Mouse (Mus musculus) MEL (cell line): ENCODE results near the gene Ifnar2.

Experiments used
- CHD2 ChIP-seq: IDR thresholded peaks from 2 replicates; pipeline ENCODE4 v1.6.1; 2011; ENCODE audit warnings: low read length, improper control_type of control experiment
- CTCF ChIP-seq, 3 experiments: IDR thresholded peaks in 2 of 3; conservative IDR thresholded peaks in 1 of 3; 2 replicates each; pipeline ENCODE4 v1.5.1; 2011 to 2012; ENCODE audit warnings: low read length in 3 of 3, low read depth in 2 of 3, mild to moderate bottlenecking in 2 of 3, improper control_type of control experiment in 1 of 3, inconsistent platforms in 1 of 3, mixed read lengths in 1 of 3, moderate library complexity in 1 of 3; ENCODE audit not compliant: control insufficient read depth in 1 of 3, insufficient read depth in 1 of 3, poor library complexity in 1 of 3, severe bottlenecking in 1 of 3
- E2F4 ChIP-seq: IDR thresholded peaks from 2 replicates; pipeline ENCODE4 v1.6.1; 2011; ENCODE audit warnings: low read depth, low read length, improper control_type of control experiment, borderline replicate concordance
- EP300 ChIP-seq, 2 experiments: IDR thresholded peaks; 2 replicates each; pipeline ENCODE4 v1.6.1; 2011; ENCODE audit warnings: improper control_type of control experiment in 2 of 2, low read length in 2 of 2, low read depth in 1 of 2, mild to moderate bottlenecking in 1 of 2
- MAFK ChIP-seq: IDR thresholded peaks from 2 replicates; pipeline ENCODE4 v1.6.1; 2011; ENCODE audit warnings: low read depth, mild to moderate bottlenecking, low read length, improper control_type of control experiment, borderline replicate concordance
- MAX ChIP-seq: IDR thresholded peaks from 2 replicates; pipeline ENCODE4 v1.6.1; 2011; ENCODE audit warnings: low read length, improper control_type of control experiment
- MAZ ChIP-seq: IDR thresholded peaks from 2 replicates; pipeline ENCODE4 v1.6.1; 2012; ENCODE audit warnings: low read depth, mild to moderate bottlenecking, inconsistent platforms, low read length, improper control_type of control experiment
- NELFE ChIP-seq: IDR thresholded peaks from 2 replicates; pipeline ENCODE4 v1.6.1; 2011; ENCODE audit warnings: low read depth, low read length, improper control_type of control experiment
- POLR2A ChIP-seq, 2 experiments: IDR thresholded peaks; 2 replicates each; pipeline ENCODE4 v1.6.1; 2011 to 2012; ENCODE audit warnings: low read length in 2 of 2, mild to moderate bottlenecking in 2 of 2, control low read depth in 1 of 2, improper control_type of control experiment in 1 of 2, low read depth in 1 of 2, moderate library complexity in 1 of 2; ENCODE audit not compliant: control insufficient read depth in 1 of 2, insufficient read depth in 1 of 2, poor library complexity in 1 of 2
- POLR2AphosphoS2 ChIP-seq: IDR thresholded peaks from 2 replicates; pipeline ENCODE4 v1.6.1; 2011; ENCODE audit warnings: low read length, improper control_type of control experiment
- RAD21 ChIP-seq: IDR thresholded peaks from 2 replicates; pipeline ENCODE4 v1.6.1; 2011; ENCODE audit warnings: mild to moderate bottlenecking, low read depth, low read length, improper control_type of control experiment
- RCOR1 ChIP-seq: IDR thresholded peaks from 2 replicates; pipeline ENCODE4 v1.6.1; 2012; ENCODE audit warnings: low read depth, mild to moderate bottlenecking, inconsistent platforms, low read length, improper control_type of control experiment
- SMC3 ChIP-seq: IDR thresholded peaks from 2 replicates; pipeline ENCODE4 v1.6.1; 2011; ENCODE audit warnings: low read depth, low read length, improper control_type of control experiment
- ZC3H11A ChIP-seq: IDR thresholded peaks from 2 replicates; pipeline ENCODE4 v1.6.1; 2012; ENCODE audit warnings: low read depth, mild to moderate bottlenecking, inconsistent platforms, low read length, improper control_type of control experiment

GRCm38 (mm10) chr16:91415391-91416189 is 43.0 kb downstream of the Ifnar2 start:
- TF ChIP-seq POLR2AphosphoS2 (no peak), POLR2A (IDR thresholded peaks at IDR 0.05; ENCODE audit: control insufficient read depth in 1 of 2, insufficient read depth in 1 of 2, low read depth in 1 of 2, low read length in 2 of 2, poor library complexity in 1 of 2) (no peak), CTCF (IDR thresholded peaks at IDR 0.05 in 2 of 3, conservative IDR thresholded peaks at IDR 0.05 in 1 of 3; ENCODE audit: control insufficient read depth in 1 of 3, insufficient read depth in 1 of 3, low read depth in 2 of 3, low read length in 3 of 3, poor library complexity in 1 of 3, severe bottlenecking in 1 of 3) (no peak), RAD21 (no peak), SMC3 (no peak), EP300 (IDR thresholded peaks at IDR 0.05; ENCODE audit: low read depth in 1 of 2, low read length in 2 of 2) (no peak), MAZ (no peak), MAX (no peak), RCOR1 (no peak), NELFE (no peak), CHD2 (no peak), MAFK (no peak), E2F4 (no peak), ZC3H11A (no peak)
